In genomic region chr3:30453046-30453445, GRCm38 (mm10) we compare ENCODE assay signal across 25 mouse cellular contexts.
DNase-seq lines count a peak whose midpoint lies in the region; ATAC-seq lines count a peak whose summit lies in the region.
"Had no signal": no experiment of that assay in that cellular context is flagged by ENCODE, and none has a peak within 500 bp of the region (broad histone marks: within the 10 kb centered on the region; RNA-seq: fewer than 3 reads in every experiment).

No protein-coding gene starts in this region.

- H3K9ac ChIP-seq in hindbrain, embryonic 13.5 days, result no peak overlapping the region
- no peak overlapping the region for H3K9ac ChIP-seq in hindbrain, embryonic 12.5 days
- H3K9ac ChIP-seq in embryonic facial prominence, embryonic 11.5 days (replicated peaks; ENCODE audit: low read length), result no peak overlapping the region
- H3K9ac ChIP-seq in kidney, embryonic 15.5 days, result no peak overlapping the region
- H3K9ac ChIP-seq in limb, embryonic 13.5 days, result no peak overlapping the region
- H3K9ac ChIP-seq: forebrain, postnatal 0 days; hindbrain, embryonic 15.5 days; liver, embryonic 15.5 days; lung, embryonic 15.5 days; neural tube, embryonic 15.5 days; stomach, embryonic 15.5 days had no signal

- peaks cover 15% of the 10 kb centered on the region for H3K4me1 ChIP-seq in hindbrain, embryonic 13.5 days (replicated peaks)
- H3K4me1 ChIP-seq in hindbrain, embryonic 12.5 days, result peaks cover 4% of the 10 kb centered on the region
- H3K4me1 ChIP-seq in embryonic facial prominence, embryonic 11.5 days (ENCODE audit: control insufficient read depth, insufficient read depth, low read length), result no peaks in the 10 kb centered on the region; the same call in 1 of the 2 replicates
- H3K4me1 ChIP-seq in kidney, embryonic 15.5 days, result peaks cover 40% of the 10 kb centered on the region
- H3K4me1 ChIP-seq in limb, embryonic 13.5 days, result peaks cover 24% of the 10 kb centered on the region
- H3K4me1 ChIP-seq: liver, embryonic 15.5 days had no signal

- peak; percentile 17 for DNase-seq in embryonic facial prominence, embryonic 11.5 days (ENCODE audit: low spot score)
- no peak for DNase-seq in MN1 (ENCODE audit: low spot score)
- DNase-seq in ovary, postnatal 10 days (ENCODE audit: low spot score), result no peak
- DNase-seq: adrenal gland, adult 8-10 months; B cell, adult 2 months; cerebellum, adult 11-12 months; cerebellum, postnatal 10 days; forebrain, postnatal 0 days; gastrocnemius, postnatal 25 days; liver; lung, postnatal 4 days; right cerebral cortex, postnatal 4 days; thymus, postnatal 36 days had no signal

- WGBS in hindbrain, embryonic 13.5 days, result 66% methylated on average over 6 of the region's 6 CpGs
- 68% methylated on average over 6 of the region's 6 CpGs for WGBS in hindbrain, embryonic 12.5 days
- WGBS in embryonic facial prominence, embryonic 11.5 days, result 42% methylated on average over 6 of the region's 6 CpGs
- 46% methylated on average over 6 of the region's 6 CpGs for WGBS in kidney, embryonic 15.5 days
- 51% methylated on average over 6 of the region's 6 CpGs for WGBS in limb, embryonic 13.5 days

- no peak overlapping the region for H3K4me2 ChIP-seq in hindbrain, embryonic 13.5 days
- no peak overlapping the region for H3K4me2 ChIP-seq in hindbrain, embryonic 12.5 days (replicated peaks)
- H3K4me2 ChIP-seq in embryonic facial prominence, embryonic 11.5 days (ENCODE audit: low read depth, low read length), result no peak overlapping the region
- no peak overlapping the region for H3K4me2 ChIP-seq in kidney, embryonic 15.5 days
- no peak overlapping the region for H3K4me2 ChIP-seq in limb, embryonic 13.5 days (replicated peaks)
- H3K4me2 ChIP-seq: hindbrain, embryonic 15.5 days; liver, embryonic 15.5 days; lung, embryonic 15.5 days; neural tube, embryonic 15.5 days; stomach, embryonic 15.5 days had no signal

- no peaks in the 10 kb centered on the region for H3K27me3 ChIP-seq in hindbrain, embryonic 13.5 days
- no peaks in the 10 kb centered on the region for H3K27me3 ChIP-seq in hindbrain, embryonic 12.5 days
- no peaks in the 10 kb centered on the region for H3K27me3 ChIP-seq in embryonic facial prominence, embryonic 11.5 days (ENCODE audit: control insufficient read depth, insufficient read depth, low read length)
- H3K27me3 ChIP-seq in kidney, embryonic 15.5 days, result no peaks in the 10 kb centered on the region
- no peaks in the 10 kb centered on the region for H3K27me3 ChIP-seq in limb, embryonic 13.5 days
- H3K27me3 ChIP-seq: CH12.LX; hindbrain, embryonic 15.5 days; liver, embryonic 15.5 days; lung, embryonic 15.5 days; neural tube, embryonic 15.5 days; stomach, embryonic 15.5 days had no signal

- 0 out of 2 replicates have a peak overlapping the region, but pooled peaks have one; percentile 32 for H3K27ac ChIP-seq in hindbrain, embryonic 13.5 days
- H3K27ac ChIP-seq in hindbrain, embryonic 12.5 days, result no peak overlapping the region
- no peak overlapping the region for H3K27ac ChIP-seq in embryonic facial prominence, embryonic 11.5 days (replicated peaks; ENCODE audit: low read depth, low read length)
- peak overlapping the region; percentile 73 for H3K27ac ChIP-seq in kidney, embryonic 15.5 days
- H3K27ac ChIP-seq in limb, embryonic 13.5 days, result peak overlapping the region; percentile 17; the same call in 1 of the 2 replicates
- H3K27ac ChIP-seq: hindbrain, embryonic 15.5 days; liver, embryonic 15.5 days; lung, embryonic 15.5 days; neural tube, embryonic 15.5 days; stomach, embryonic 15.5 days had no signal

- no peak for ATAC-seq in hindbrain, embryonic 13.5 days (ENCODE audit: low FRiP score)
- ATAC-seq in hindbrain, embryonic 12.5 days (ENCODE audit: low FRiP score), result no peak
- no peak for ATAC-seq in embryonic facial prominence, embryonic 11.5 days (replicated peaks; ENCODE audit: insufficient number of reproducible peaks, low FRiP score, low TSS enrichment, low read depth)
- ATAC-seq in kidney, embryonic 15.5 days (replicated peaks; ENCODE audit: low FRiP score), result peak; percentile 52
- ATAC-seq in limb, embryonic 13.5 days (ENCODE audit: low FRiP score, low read depth), result no peak
- ATAC-seq: activated CD4-positive, CD25-positive, alpha-beta regulatory T cell, adult 4 months; forebrain, postnatal 0 days had no signal

- H3K36me3 ChIP-seq in hindbrain, embryonic 13.5 days, result no peaks in the 10 kb centered on the region
- H3K36me3 ChIP-seq in hindbrain, embryonic 12.5 days, result no peaks in the 10 kb centered on the region
- H3K36me3 ChIP-seq in embryonic facial prominence, embryonic 11.5 days (replicated peaks; ENCODE audit: control insufficient read depth, insufficient read depth, low read depth, low read length), result no peaks in the 10 kb centered on the region
- H3K36me3 ChIP-seq in kidney, embryonic 15.5 days, result no peaks in the 10 kb centered on the region
- H3K36me3 ChIP-seq in limb, embryonic 13.5 days, result no peaks in the 10 kb centered on the region
- H3K36me3 ChIP-seq: G1E; hindbrain, embryonic 15.5 days; liver, embryonic 15.5 days; lung, embryonic 15.5 days; neural tube, embryonic 15.5 days; stomach, embryonic 15.5 days had no signal

- no peaks in the 10 kb centered on the region for H3K9me3 ChIP-seq in hindbrain, embryonic 13.5 days
- no peaks in the 10 kb centered on the region for H3K9me3 ChIP-seq in hindbrain, embryonic 12.5 days (replicated peaks)
- no peaks in the 10 kb centered on the region for H3K9me3 ChIP-seq in embryonic facial prominence, embryonic 11.5 days (replicated peaks; ENCODE audit: control insufficient read depth, low read length)
- no peaks in the 10 kb centered on the region for H3K9me3 ChIP-seq in kidney, embryonic 15.5 days (replicated peaks)
- H3K9me3 ChIP-seq in limb, embryonic 13.5 days, result no peaks in the 10 kb centered on the region
- H3K9me3 ChIP-seq: G1E; hindbrain, embryonic 15.5 days; liver, embryonic 15.5 days; lung, embryonic 15.5 days; neural tube, embryonic 15.5 days; stomach, embryonic 15.5 days had no signal

- H3K4me3 ChIP-seq in hindbrain, embryonic 13.5 days, result no peak overlapping the region
- no peak overlapping the region for H3K4me3 ChIP-seq in hindbrain, embryonic 12.5 days
- H3K4me3 ChIP-seq in embryonic facial prominence, embryonic 11.5 days (ENCODE audit: low read depth, low read length), result no peak overlapping the region
- no peak overlapping the region for H3K4me3 ChIP-seq in kidney, embryonic 15.5 days (replicated peaks)
- no peak overlapping the region for H3K4me3 ChIP-seq in limb, embryonic 13.5 days
- H3K4me3 ChIP-seq: hindbrain, embryonic 15.5 days; liver, embryonic 15.5 days; lung, embryonic 15.5 days; neural tube, embryonic 15.5 days; stomach, embryonic 15.5 days had no signal

Comparison
In these comparisons a context has a peak if more than half of its experiments do, and no peak if none do; other contexts are left out.
1. H3K27ac ChIP-seq: peak in hindbrain, embryonic 13.5 days (single experiment), kidney, embryonic 15.5 days (single experiment) and limb, embryonic 13.5 days (single experiment); none in hindbrain, embryonic 12.5 days (single experiment) and embryonic facial prominence, embryonic 11.5 days (single experiment).